Mouse (Mus musculus) lung, adult 2 months (tissue): Measurements from ENCODE around the gene Kmt2a. TPM values are rescaled to one million over a fixed set of nuclear protein-coding genes. Genes with fewer than 3 reads are reported as not detected.

Source experiments
- DNase-seq: peaks from one replicate; pipeline ENCODE4 v3.0.0; 2022
- H3K4me1 ChIP-seq: fragments of 200-500 bp; 2 replicates; pipeline ENCODE4 v1.6.1; 2011; ENCODE audit warnings: low read length; ENCODE audit not compliant: control insufficient read depth, insufficient read depth
- H3K4me3 ChIP-seq: fragments of 200-500 bp; replicated peaks from 2 replicates; pipeline ENCODE3; 2011; ENCODE audit warnings: low read depth, mild to moderate bottlenecking, control low read depth, low read length; ENCODE audit errors: extremely low read depth
- CTCF ChIP-seq: fragments of 200-500 bp; IDR thresholded peaks from 2 replicates; pipeline ENCODE4 v1.5.1; 2011; ENCODE audit warnings: mild to moderate bottlenecking, low read length, control low read depth; ENCODE audit not compliant: insufficient read depth
- POLR2A ChIP-seq: fragments of 200-500 bp; IDR thresholded peaks from 2 replicates; pipeline ENCODE4 v1.6.1; 2011; ENCODE audit warnings: low read depth, mild to moderate bottlenecking, control low read depth, low read length, borderline replicate concordance; ENCODE audit errors: extremely low read depth
- WGBS: fragments of 180-500 bp; shearing (Covaris S2); methylation state at CpG from one replicate; pipeline ENCODE4 v1.1.7; 2018; 5-methylcytosine and 5-hydroxymethylcytosine counted together
- polyA plus RNA-seq: library from polyadenylated mRNA; depleted of rRNA; stranded (reverse); fragments of >200 nt; gene quantifications from 2 replicates; pipeline ENCODE4 v1.2.3, GENCODE M21; 2012

Kmt2a gene
- polyA plus RNA-seq, 1 experiment = 22.6 TPM

GRCm38 (mm10) chr9:44882436-44882980 lies 1.4 kb upstream of the Kmt2a start:
- TF ChIP-seq POLR2A (no peak), CTCF (no peak)
- H3K4me3 ChIP-seq = peak overlapping the region; percentile 68
- 0% methylated on average over 26 of the region's 27 CpGs for WGBS
- peaks cover 12% of the 10 kb centered on the region for H3K4me1 ChIP-seq
- peak; percentile 32 for DNase-seq

- DNase-seq = peak; percentile 72
- Histone ChIP-seq H3K4me1 (peaks cover 16% of the 10 kb centered on the region), H3K4me3 (peak overlapping the region; percentile 68)
- TF ChIP-seq POLR2A (peak; percentile 66; the same call in 1 of the 2 replicates), CTCF (no peak)
- under 1% methylated on average over 29 of the region's 29 CpGs for whole genome bisulfite sequencing
These were observed 892 bp upstream of the Kmt2a start for GRCm38 (mm10) chr9:44881941-44882435.

- WGBS = under 1% methylated on average over 44 of the region's 44 CpGs
- DNase-seq = no peak
- Histone ChIP-seq H3K4me3 (peak overlapping the region; percentile 72), H3K4me1 (peaks cover 18% of the 10 kb centered on the region)
- TF ChIP-seq CTCF (no peak), POLR2A (no peak)
These were observed 601 bp downstream of the Kmt2a start for GRCm38 (mm10) chr9:44880309-44881081.

GRCm38 (mm10) chr9:44879694-44880271 lies 1.3 kb downstream of the Kmt2a start:
- DNase-seq = peak; percentile 14
- TF ChIP-seq CTCF (no peak), POLR2A (no peak)
- H3K4me3 ChIP-seq = peak overlapping the region; percentile 72
- WGBS = 1% methylated on average over 13 of the region's 13 CpGs
- peaks cover 20% of the 10 kb centered on the region for H3K4me1 ChIP-seq

GRCm38 (mm10) chr9:44878776-44879500 lies 2.2 kb downstream of the Kmt2a start:
- Histone ChIP-seq H3K4me3 (peak overlapping the region; percentile 6), H3K4me1 (peaks cover 20% of the 10 kb centered on the region)
- no peak for DNase-seq
- no peak for TF ChIP-seq POLR2A
- no peak for TF ChIP-seq CTCF
- WGBS = 15% methylated on average over 9 of the region's 9 CpGs

GRCm38 (mm10) chr9:44877686-44878085 lies 3.4 kb downstream of the Kmt2a start:
- Histone ChIP-seq H3K4me3 (no peak overlapping the region), H3K4me1 (peaks cover 20% of the 10 kb centered on the region)
- no peak for DNase-seq
- no peak for TF ChIP-seq POLR2A
- no peak for TF ChIP-seq CTCF
- 73% methylated on average over 7 of the region's 7 CpGs for WGBS

GRCm38 (mm10) chr9:44875476-44875875 lies 5.6 kb downstream of the Kmt2a start:
- WGBS = 61% methylated on average over 7 of the region's 7 CpGs
- DNase-seq = no peak
- Histone ChIP-seq H3K4me3 (no peak overlapping the region), H3K4me1 (peaks cover 24% of the 10 kb centered on the region)
- TF ChIP-seq POLR2A = no peak

GRCm38 (mm10) chr9:44874198-44874597 lies 6.9 kb downstream of the Kmt2a start:
- no peak for TF ChIP-seq POLR2A
- TF ChIP-seq CTCF = no peak

GRCm38 (mm10) chr9:44873665-44874064 lies 7.4 kb downstream of the Kmt2a start:
- no peak for TF ChIP-seq POLR2A
- no peak for TF ChIP-seq CTCF
- 33% methylated on average over 5 of the region's 5 CpGs for WGBS
- peaks cover 18% of the 10 kb centered on the region for H3K4me1 ChIP-seq
- DNase-seq = no peak
- no peak overlapping the region for H3K4me3 ChIP-seq

More at GRCm38 (mm10) chr9:44874198-44874597, 6.9 kb downstream of the Kmt2a start:
- no peak for DNase-seq
- Histone ChIP-seq H3K4me3 (no peak overlapping the region), H3K4me1 (peaks cover 17% of the 10 kb centered on the region)
